Mouse (Mus musculus): ENCODE data around the gene Rag2. TPM values are rescaled to one million over a fixed set of nuclear protein-coding genes. Genes with fewer than 3 reads are reported as not detected.

Gene Rag2
- not detected for polyA plus RNA-seq (2014; fragmentation: Illumina TruSeq; extraction: RNeasy Lipid Tissue Mini Kit (QIAGEN cat#74804); ENCODE audit: low read depth, low replicate concordance)

DNA sequence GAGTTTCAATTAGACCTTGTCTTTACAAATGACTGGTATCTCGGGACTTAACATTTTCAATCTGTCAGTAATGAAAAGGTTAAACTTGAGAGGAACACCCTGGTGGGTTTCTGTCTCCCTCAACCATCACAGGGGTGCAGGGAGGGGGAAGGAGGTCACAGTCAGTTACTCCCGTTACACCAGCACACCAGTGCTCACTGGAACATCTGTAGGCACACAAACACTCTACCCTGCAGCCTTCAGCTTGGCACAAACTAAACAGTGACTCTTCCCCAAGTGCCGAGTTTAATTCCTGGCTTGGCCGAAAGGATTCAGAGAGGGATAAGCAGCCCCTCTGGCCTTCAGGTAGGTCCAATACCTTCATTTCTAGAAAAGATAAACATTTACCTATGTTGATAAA lies at the start of gene Rag2:
Rag2 (plus strand) TSS at position 193 of the 400 bp plus-strand sequence.

DNA sequence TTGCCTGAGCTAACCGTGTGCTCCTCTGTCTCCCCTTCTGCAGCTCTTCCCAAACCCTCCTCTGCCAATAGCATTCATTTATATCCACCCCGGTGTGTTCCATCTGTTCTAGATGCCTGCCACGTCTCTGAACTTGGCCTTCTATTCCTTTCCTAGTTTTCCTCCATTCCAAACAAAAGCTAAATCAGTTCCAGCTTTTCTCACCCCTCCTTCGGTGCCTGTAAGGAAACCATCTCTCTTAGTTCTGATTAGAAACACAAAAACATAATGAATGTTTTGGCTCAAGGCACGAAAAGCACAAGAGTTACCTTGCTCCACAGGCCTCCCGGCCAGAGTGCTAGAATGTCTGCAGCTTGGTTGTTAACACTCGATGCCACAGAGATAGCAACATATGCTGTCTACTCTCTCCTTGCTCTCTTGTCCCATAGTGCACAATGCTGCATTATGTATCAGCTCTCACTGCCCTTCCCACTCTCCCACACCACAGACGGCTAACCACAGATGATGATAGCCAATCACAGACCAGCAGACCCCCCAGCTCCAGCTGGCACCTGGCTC lies 24.7 kb downstream of the Rag2 start, which contains the start of the genes Rag1 and B230118H07Rik:
Rag1 (minus strand) TSS at position 388 of the 558 bp plus-strand sequence.
B230118H07Rik (minus strand) TSS at position 419 of the 558 bp plus-strand sequence.

DNA sequence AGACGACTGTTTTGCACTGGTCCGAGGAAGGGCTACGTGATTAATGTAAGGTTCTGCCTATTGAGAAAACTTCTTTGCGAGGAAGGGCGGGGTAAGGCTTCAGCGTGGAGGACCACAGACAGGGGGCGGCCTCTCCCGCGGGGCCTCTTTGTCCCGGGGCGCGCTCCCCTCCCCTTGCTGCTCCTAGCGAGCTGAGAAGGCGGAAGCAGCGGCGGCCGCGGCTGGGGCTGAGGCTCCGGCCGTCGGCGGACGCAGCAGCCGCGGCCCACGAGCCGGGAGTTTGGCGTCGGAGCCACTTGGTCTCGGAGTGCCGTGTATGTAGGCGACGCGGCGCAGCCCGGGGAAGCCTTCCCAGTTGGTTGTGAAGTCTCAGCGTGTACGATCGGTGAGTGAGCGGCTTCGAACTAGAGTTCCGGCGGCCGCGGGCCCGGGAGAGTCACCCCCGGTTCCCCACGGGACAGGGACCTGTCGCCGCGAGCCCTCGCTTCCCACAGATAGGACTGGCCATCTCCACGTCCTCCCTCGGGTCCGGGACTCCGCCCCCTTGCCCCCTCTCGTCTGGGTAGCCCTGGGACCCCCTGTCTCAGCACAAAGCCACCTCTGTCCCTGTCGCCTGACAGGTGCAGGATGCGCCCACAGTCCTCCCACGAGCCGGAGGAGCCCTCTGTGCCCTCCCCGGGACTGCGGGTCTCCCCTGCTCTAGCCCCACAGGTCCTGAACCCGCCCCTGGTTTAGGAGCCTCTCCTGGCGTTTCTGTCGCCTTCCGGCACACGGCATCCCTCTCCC lies 53.9 kb downstream of the Rag2 start, which contains the start of gene Traf6:
Traf6 (plus strand) TSS at position 194 of the 786 bp plus-strand sequence.

Other genes starting within 250 kb of the Rag2 start
- not detected for gene Rag1, start 24.8 kb downstream of the Rag2 start, polyA plus RNA-seq (2014; fragmentation: Illumina TruSeq; extraction: RNeasy Lipid Tissue Mini Kit (QIAGEN cat#74804); ENCODE audit: low read depth, low replicate concordance)
- 222 TPM for gene B230118H07Rik, start 24.8 kb downstream of the Rag2 start, polyA plus RNA-seq (2014; fragmentation: Illumina TruSeq; extraction: RNeasy Lipid Tissue Mini Kit (QIAGEN cat#74804); ENCODE audit: low read depth, low replicate concordance)
- 24.2 TPM for gene Traf6, start 53.7 kb downstream of the Rag2 start, polyA plus RNA-seq (2014; fragmentation: Illumina TruSeq; extraction: RNeasy Lipid Tissue Mini Kit (QIAGEN cat#74804); ENCODE audit: low read depth, low replicate concordance)

Measured in kidney, adult 10 weeks (tissue).